Mouse (Mus musculus) cerebellum, adult (tissue): ENCODE results near the gene Nme2.

Experiments used
- ATAC-seq: cut with Nextera tagmentation; 2 replicates; pipeline ENCODE4 v1.9.2; 2017; ENCODE audit warnings: mild to moderate bottlenecking, moderate library complexity, mixed read lengths; ENCODE audit not compliant: insufficient number of reproducible peaks, low FRiP score, low TSS enrichment

Gene Nme2

GRCm38 (mm10) chr11:93956159-93956558, at the start of gene Nme2:
TSS of gene Nme2 (minus strand) at chr11:93956259.
- ATAC-seq, result 0 out of 2 replicates have a peak, but pooled peaks have one; percentile 12

- ATAC-seq, result no peak
Measured at GRCm38 (mm10) chr11:94003346-94003745, 47.3 kb upstream of the Nme2 start.

GRCm38 (mm10) chr11:93999276-93999675, 43.2 kb upstream of the Nme2 start:
- no peak for ATAC-seq

GRCm38 (mm10) chr11:93997141-93997775, 41.2 kb upstream of the Nme2 start:
- no peak for ATAC-seq

GRCm38 (mm10) chr11:93996306-93997140, 40.5 kb upstream of the Nme2 start:
- ATAC-seq, result peak; percentile 59

GRCm38 (mm10) chr11:93995720-93996305, 39.8 kb upstream of the Nme2 start, which contains the start of gene Spag9:
TSS of gene Spag9 (plus strand) at chr11:93996091.
- ATAC-seq, result peak; percentile 88

- ATAC-seq, result peak; percentile 70
Measured at GRCm38 (mm10) chr11:93995111-93995719, 39.2 kb upstream of the Nme2 start.

- ATAC-seq, result no peak
Measured at GRCm38 (mm10) chr11:93994531-93994930, 38.5 kb upstream of the Nme2 start.

GRCm38 (mm10) chr11:93988328-93989062, 32.4 kb upstream of the Nme2 start:
- no peak for ATAC-seq

- no peak for ATAC-seq
Measured at GRCm38 (mm10) chr11:93987625-93988327, 31.7 kb upstream of the Nme2 start.

- no peak for ATAC-seq
Measured at GRCm38 (mm10) chr11:93987026-93987425, 31.0 kb upstream of the Nme2 start.

- no peak for ATAC-seq
Measured at GRCm38 (mm10) chr11:93986298-93986697, 30.2 kb upstream of the Nme2 start.

GRCm38 (mm10) chr11:93985265-93985664, 29.2 kb upstream of the Nme2 start:
- no peak for ATAC-seq

GRCm38 (mm10) chr11:93984619-93985018, 28.6 kb upstream of the Nme2 start:
- no peak for ATAC-seq

GRCm38 (mm10) chr11:93979502-93980049, 23.5 kb upstream of the Nme2 start:
- ATAC-seq, result no peak

- ATAC-seq, result no peak
Measured at GRCm38 (mm10) chr11:93972951-93973350, 16.9 kb upstream of the Nme2 start.

- ATAC-seq, result no peak
Measured at GRCm38 (mm10) chr11:93969799-93970198, 13.7 kb upstream of the Nme2 start.

GRCm38 (mm10) chr11:93969171-93969570, 13.1 kb upstream of the Nme2 start:
- ATAC-seq, result no peak

- no peak for ATAC-seq
Measured at GRCm38 (mm10) chr11:93968848-93969128, 12.7 kb upstream of the Nme2 start.
